Mouse (Mus musculus) frontal cortex, adult (tissue): ENCODE measurements around the gene Pla2g6.

Source experiments
- ATAC-seq: cut with Nextera tagmentation; 2 replicates; pipeline ENCODE4 v1.9.2; 2017; ENCODE audit warnings: mild to moderate bottlenecking, moderate library complexity, mixed read lengths; ENCODE audit not compliant: low TSS enrichment

The Pla2g6 gene

GRCm38 (mm10) chr15:79328058-79328938 lies at the start of gene Pla2g6:
Pla2g6 (minus strand) TSS chr15:79328390.
- peak; percentile 98 for ATAC-seq

GRCm38 (mm10) chr15:79377681-79378080 lies 49.5 kb upstream of the Pla2g6 start:
- peak; percentile 48; the same call in 1 of the 2 replicates for ATAC-seq

- ATAC-seq = no peak
Measured at GRCm38 (mm10) chr15:79374760-79375159, 46.6 kb upstream of the Pla2g6 start.

GRCm38 (mm10) chr15:79370281-79370843 lies 42.2 kb upstream of the Pla2g6 start:
- ATAC-seq = no peak

GRCm38 (mm10) chr15:79369452-79370280 lies 41.5 kb upstream of the Pla2g6 start:
- ATAC-seq = no peak

GRCm38 (mm10) chr15:79368861-79369440 lies 40.8 kb upstream of the Pla2g6 start:
- ATAC-seq = no peak

GRCm38 (mm10) chr15:79368313-79368811 lies 40.2 kb upstream of the Pla2g6 start:
- no peak for ATAC-seq

GRCm38 (mm10) chr15:79366402-79366801 lies 38.2 kb upstream of the Pla2g6 start:
- no peak for ATAC-seq

GRCm38 (mm10) chr15:79365068-79365467 lies 36.9 kb upstream of the Pla2g6 start:
- no peak for ATAC-seq

GRCm38 (mm10) chr15:79364120-79364519 lies 35.9 kb upstream of the Pla2g6 start:
- ATAC-seq = no peak

GRCm38 (mm10) chr15:79361023-79361422 lies 32.8 kb upstream of the Pla2g6 start:
- ATAC-seq = no peak

- peak; percentile 45; the same call in 1 of the 2 replicates for ATAC-seq
Measured at GRCm38 (mm10) chr15:79360371-79360770, 32.2 kb upstream of the Pla2g6 start.

- ATAC-seq = no peak
Measured at GRCm38 (mm10) chr15:79359954-79360353, 31.8 kb upstream of the Pla2g6 start.

- ATAC-seq = no peak
Measured at GRCm38 (mm10) chr15:79357974-79358690, 29.9 kb upstream of the Pla2g6 start.

- peak; percentile 51 for ATAC-seq
Measured at GRCm38 (mm10) chr15:79357036-79357911, 29.1 kb upstream of the Pla2g6 start.

- ATAC-seq = no peak
Measured at GRCm38 (mm10) chr15:79356481-79356880, 28.3 kb upstream of the Pla2g6 start.

- no peak for ATAC-seq
Measured at GRCm38 (mm10) chr15:79354619-79355018, 26.4 kb upstream of the Pla2g6 start.

- no peak for ATAC-seq
Measured at GRCm38 (mm10) chr15:79353690-79354305, 25.6 kb upstream of the Pla2g6 start.

- ATAC-seq = no peak
Measured at GRCm38 (mm10) chr15:79352479-79352878, 24.3 kb upstream of the Pla2g6 start.
